7 mouse cellular contexts compared by ENCODE assay signal in genomic region chr3:145964018-145964387, GRCm38 (mm10). TPM values are rescaled to one million over a fixed set of nuclear protein-coding genes. Genes with fewer than 3 reads are reported as not detected.
DNase-seq lines count a peak whose midpoint lies in the region; ATAC-seq and TF ChIP-seq lines count a peak whose summit lies in the region.

No protein-coding gene starts in this region.

- peaks cover 15% of the 10 kb centered on the region for H3K27me3 ChIP-seq in hindbrain, embryonic 16.5 days (replicated peaks; ENCODE audit: control insufficient read depth, insufficient read depth, low read length)
- no peaks in the 10 kb centered on the region for H3K27me3 ChIP-seq in stomach, postnatal 0 days (ENCODE audit: control insufficient read depth, insufficient read depth, low read length)

- no peak overlapping the region for H3K9ac ChIP-seq in hindbrain, embryonic 16.5 days (ENCODE audit: low read depth, low read length)
- H3K9ac ChIP-seq in stomach, postnatal 0 days (ENCODE audit: low read length), result peak overlapping the region; percentile 23; the same call in 1 of the 2 replicates

- DNase-seq in lung, postnatal 25 days (ENCODE audit: low spot score), result peak; percentile 84
- peak; percentile 66 for DNase-seq in stomach, postnatal 0 days (ENCODE audit: low spot score)
- no peak for DNase-seq in spleen, postnatal 36 days (ENCODE audit: low spot score in 2 of 2)
- no peak for DNase-seq in urinary bladder, postnatal 10 days (ENCODE audit: low spot score)

- no peak for ATAC-seq in hindbrain, embryonic 16.5 days
- ATAC-seq in stomach, postnatal 0 days (ENCODE audit: low FRiP score, low TSS enrichment), result peak; percentile 87

- H3K4me3 ChIP-seq in bone marrow macrophage, adult 2 months (ENCODE audit: insufficient read depth, low read length), result peak overlapping the region; percentile 36
- no peak overlapping the region for H3K4me3 ChIP-seq in embryonic fibroblast, embryonic 13.5 days (ENCODE audit: insufficient read depth, low read length)
- H3K4me3 ChIP-seq in hindbrain, embryonic 16.5 days (ENCODE audit: low read length), result no peak overlapping the region
- H3K4me3 ChIP-seq in stomach, postnatal 0 days (ENCODE audit: low read depth, low read length), result peak overlapping the region; percentile 6; the same call in 1 of the 2 replicates

- no peak for TF ChIP-seq POLR2A in bone marrow macrophage, adult 2 months (IDR thresholded peaks at IDR 0.05; ENCODE audit: borderline replicate concordance, low read depth, low read length)
- no peak for TF ChIP-seq POLR2A in embryonic fibroblast, embryonic 13.5 days (IDR thresholded peaks at IDR 0.05; ENCODE audit: low read depth, low read length)

- TF ChIP-seq EP300 in stomach, postnatal 0 days (optimal IDR thresholded peaks at IDR 0.05), result no peak

- H3K27ac ChIP-seq in bone marrow macrophage, adult 2 months (ENCODE audit: insufficient read depth, low read depth, low read length), result peak overlapping the region; percentile 34; the same call in 1 of the 2 replicates
- peak overlapping the region; percentile 57; the same call in 1 of the 2 replicates for H3K27ac ChIP-seq in embryonic fibroblast, embryonic 13.5 days (ENCODE audit: insufficient read depth, low read length)
- no peak overlapping the region for H3K27ac ChIP-seq in hindbrain, embryonic 16.5 days (ENCODE audit: low read depth, low read length)
- peak overlapping the region; percentile 81 for H3K27ac ChIP-seq in stomach, postnatal 0 days (replicated peaks)

- TF ChIP-seq CTCF in bone marrow macrophage, adult 2 months (IDR thresholded peaks at IDR 0.05; ENCODE audit: low read depth, low read length), result no peak
- no peak for TF ChIP-seq CTCF in embryonic fibroblast, embryonic 13.5 days (IDR thresholded peaks at IDR 0.05; ENCODE audit: borderline replicate concordance, insufficient read depth, low read length)
- TF ChIP-seq CTCF in stomach, postnatal 0 days (IDR thresholded peaks at IDR 0.05; ENCODE audit: low read depth), result no peak

- no peaks in the 10 kb centered on the region for H3K9me3 ChIP-seq in hindbrain, embryonic 16.5 days (ENCODE audit: control insufficient read depth, low read length)
- no peaks in the 10 kb centered on the region for H3K9me3 ChIP-seq in stomach, postnatal 0 days (ENCODE audit: control insufficient read depth, low read length)

- peak overlapping the region; percentile 21 for H3K4me2 ChIP-seq in hindbrain, embryonic 16.5 days (ENCODE audit: low read length)
- peak overlapping the region; percentile 36 for H3K4me2 ChIP-seq in stomach, postnatal 0 days (replicated peaks; ENCODE audit: low read depth)

- no peaks in the 10 kb centered on the region for H3K36me3 ChIP-seq in hindbrain, embryonic 16.5 days (ENCODE audit: control insufficient read depth, insufficient read depth, low read length)
- H3K36me3 ChIP-seq in stomach, postnatal 0 days (ENCODE audit: control insufficient read depth, insufficient read depth, low read length), result no peaks in the 10 kb centered on the region

- 26% methylated on average over 10 of the region's 10 CpGs for WGBS in hindbrain, embryonic 16.5 days
- 35% methylated on average over 10 of the region's 10 CpGs for WGBS in stomach, postnatal 0 days

- peaks cover 15% of the 10 kb centered on the region for H3K4me1 ChIP-seq in bone marrow macrophage, adult 2 months (ENCODE audit: control insufficient read depth, insufficient read depth, low read length)
- H3K4me1 ChIP-seq in embryonic fibroblast, embryonic 13.5 days (ENCODE audit: control insufficient read depth, insufficient read depth, low read length), result peaks cover 3% of the 10 kb centered on the region
- peaks cover 11% of the 10 kb centered on the region; the same call in 1 of the 2 replicates for H3K4me1 ChIP-seq in hindbrain, embryonic 16.5 days (ENCODE audit: control insufficient read depth, insufficient read depth, low read depth, low read length)
- no peaks in the 10 kb centered on the region; the same call in none of the 2 replicates for H3K4me1 ChIP-seq in stomach, postnatal 0 days (replicated peaks; ENCODE audit: control insufficient read depth, insufficient read depth)

RNA-seq across cellular contexts. Expression of gene Syde2, which starts 23.7 kb away (rescaled TPM):
- 0.24 TPM in 1 of 2 replicates, not detected in the other for polyA plus RNA-seq in bone marrow macrophage, adult 2 months (2012; ENCODE audit: insufficient read depth, insufficient read length, missing spikeins)
- 8.9 and 12.3 TPM in 2 replicates for polyA plus RNA-seq in embryonic fibroblast, embryonic 13.5 days (2011; ENCODE audit: insufficient read length, low read depth, missing spikeins)
- 0.28 and 0.56 TPM in 2 replicates for polyA plus RNA-seq in hindbrain, embryonic 16.5 days (2015; fragmentation: Nextera tagmentation; extraction: Ambion mirVana)
- polyA plus RNA-seq in stomach, postnatal 0 days (2015; fragmentation: Nextera tagmentation; extraction: Ambion mirVana), result 1.4 and 1.6 TPM in 2 replicates

RNA-seq across cellular contexts. Expression of gene 2410004B18Rik, which starts 26.2 kb away (rescaled TPM):
- 23.2 and 24.2 TPM in 2 replicates for polyA plus RNA-seq in bone marrow macrophage, adult 2 months (2012; ENCODE audit: insufficient read depth, insufficient read length, missing spikeins)
- 20.8 and 24.9 TPM in 2 replicates for polyA plus RNA-seq in embryonic fibroblast, embryonic 13.5 days (2011; ENCODE audit: insufficient read length, low read depth, missing spikeins)
- polyA plus RNA-seq in hindbrain, embryonic 16.5 days (2015; fragmentation: Nextera tagmentation; extraction: Ambion mirVana), result 74.9 and 88.9 TPM in 2 replicates
- polyA plus RNA-seq in stomach, postnatal 0 days (2015; fragmentation: Nextera tagmentation; extraction: Ambion mirVana), result 33.1 and 36.4 TPM in 2 replicates

RNA-seq across cellular contexts. Expression of gene Bcl10, which starts 41.4 kb away (rescaled TPM):
- polyA plus RNA-seq in bone marrow macrophage, adult 2 months (2012; ENCODE audit: insufficient read depth, insufficient read length, missing spikeins), result 85.5 and 92.5 TPM in 2 replicates
- 45.4 and 53.9 TPM in 2 replicates for polyA plus RNA-seq in embryonic fibroblast, embryonic 13.5 days (2011; ENCODE audit: insufficient read length, low read depth, missing spikeins)
- polyA plus RNA-seq in hindbrain, embryonic 16.5 days (2015; fragmentation: Nextera tagmentation; extraction: Ambion mirVana), result 33.6 and 33.7 TPM in 2 replicates
- 43.5 and 46.1 TPM in 2 replicates for polyA plus RNA-seq in stomach, postnatal 0 days (2015; fragmentation: Nextera tagmentation; extraction: Ambion mirVana)

Comparison
In these comparisons a context has a peak if more than half of its experiments do, and no peak if none do; other contexts are left out.
1. H3K4me3 ChIP-seq: peak in bone marrow macrophage, adult 2 months (single experiment) and stomach, postnatal 0 days (single experiment); none in embryonic fibroblast, embryonic 13.5 days (single experiment) and hindbrain, embryonic 16.5 days (single experiment).
2. DNase-seq: peak in lung, postnatal 25 days (single experiment) and stomach, postnatal 0 days (single experiment); none in spleen, postnatal 36 days (0 of 2) and urinary bladder, postnatal 10 days (single experiment).